ENCODE assay signal across 8 mouse cellular contexts in the genomic region with DNA sequence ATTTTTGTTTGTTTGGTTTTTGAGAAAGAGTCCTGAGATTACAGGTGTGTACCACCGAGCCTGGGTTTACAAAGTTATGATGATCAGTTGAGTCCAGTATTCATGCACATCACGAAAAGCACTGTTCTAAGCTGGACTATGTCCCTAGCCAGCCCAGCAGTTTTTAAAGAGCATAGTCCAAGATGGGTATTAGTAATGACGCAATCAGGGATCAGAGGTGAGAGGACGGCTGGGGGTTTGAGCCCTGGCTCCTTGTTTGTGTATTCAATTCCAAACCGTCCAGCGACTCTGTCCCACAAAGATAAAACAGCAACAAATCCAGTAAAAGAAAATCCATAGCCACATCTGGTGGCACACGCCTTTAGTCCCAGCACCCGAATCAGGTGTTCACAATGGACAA. TPM values are rescaled to one million over a fixed set of nuclear protein-coding genes. Genes with fewer than 3 reads are reported as not detected.
DNase-seq lines count a peak whose midpoint lies in the region; ATAC-seq and TF ChIP-seq lines count a peak whose summit lies in the region.

No protein-coding gene starts in this region.

- peaks cover 7% of the 10 kb centered on the region for H3K36me3 ChIP-seq in heart, embryonic 11.5 days (ENCODE audit: control insufficient read depth, insufficient read depth, low read length)
- H3K36me3 ChIP-seq in CH12.LX (replicated peaks in 1 of 2; ENCODE audit: control insufficient read depth in 1 of 2, insufficient read depth in 1 of 2, low read length in 1 of 2): peaks cover 10 to 26% of the 10 kb centered on the region in 2 experiments
- H3K36me3 ChIP-seq in intestine, embryonic 14.5 days (ENCODE audit: control insufficient read depth, insufficient read depth, low read length): peaks cover 10% of the 10 kb centered on the region
- H3K36me3 ChIP-seq in liver, embryonic 13.5 days: peaks cover 17% of the 10 kb centered on the region

- DNase-seq in heart, postnatal 4 days: no peak
- DNase-seq in CH12.LX (ENCODE audit: extremely low read depth): no peak
- DNase-seq in intestine, embryonic 14.5 days (ENCODE audit: low spot score): no peak
- DNase-seq in liver, embryonic 13.5 days: no peak
- DNase-seq in adrenal gland, postnatal 36 days: no peak
- DNase-seq in layer of hippocampus, adult 11-12 months (ENCODE audit: low spot score): no peak

- in situ Hi-C loops in CH12.LX (cut with MboI; ENCODE audit: low pct_ligation_motif_present, low pct_unique_long_range_greater_than_20kb, low sequenced_read_pairs): loop anchor here (5.0 kb wide), 1 partner anchor 44 kb away; the partner anchor contains the start of gene Trim65

- H3K9ac ChIP-seq in heart, embryonic 11.5 days (ENCODE audit: low read depth, low read length): no peak overlapping the region
- H3K9ac ChIP-seq in CH12.LX (ENCODE audit: insufficient read depth, low read depth): peak overlapping the region; percentile 58; the same call in 1 of the 2 replicates
- H3K9ac ChIP-seq in intestine, embryonic 14.5 days (ENCODE audit: low read length): no peak overlapping the region
- H3K9ac ChIP-seq in liver, embryonic 13.5 days: peak overlapping the region; percentile 26; the same call in 1 of the 2 replicates

- H3K4me3 ChIP-seq in heart, embryonic 11.5 days (ENCODE audit: low read depth, low read length): no peak overlapping the region
- peak overlapping the region in 2 of 3 experiments; percentile 63 to 96 for H3K4me3 ChIP-seq in CH12.LX (replicated peaks in 1 of 3; ENCODE audit: low read depth in 2 of 3, low read length in 2 of 3, poor library complexity in 1 of 3)
- no peak overlapping the region for H3K4me3 ChIP-seq in intestine, embryonic 14.5 days (ENCODE audit: low read depth, low read length)
- peak overlapping the region; percentile 68; the same call in 1 of the 2 replicates for H3K4me3 ChIP-seq in liver, embryonic 13.5 days (replicated peaks)

- WGBS in heart, embryonic 11.5 days (ENCODE audit: insufficient replicate concordance): 78% methylated on average over 8 of the region's 8 CpGs
- 80% methylated on average over 8 of the region's 8 CpGs for WGBS in intestine, embryonic 14.5 days
- WGBS in liver, embryonic 13.5 days (ENCODE audit: insufficient replicate concordance): 38% methylated on average over 8 of the region's 8 CpGs

- no peak for TF ChIP-seq RAD21 in CH12.LX (IDR thresholded peaks at IDR 0.05; ENCODE audit: low read depth, low read length)

- H3K27ac ChIP-seq in heart, embryonic 11.5 days (ENCODE audit: low read depth, low read length): peak overlapping the region; percentile 57
- no peak overlapping the region for H3K27ac ChIP-seq in CH12.LX (ENCODE audit: insufficient read depth, low read depth)
- no peak overlapping the region for H3K27ac ChIP-seq in intestine, embryonic 14.5 days (ENCODE audit: low read depth)
- peak overlapping the region; percentile 79 for H3K27ac ChIP-seq in liver, embryonic 13.5 days

- peaks cover 16% of the 10 kb centered on the region for H3K79me2 ChIP-seq in CH12.LX (replicated peaks; ENCODE audit: control insufficient read depth, extremely low read depth, insufficient read depth, poor library complexity, severe bottlenecking)

- no peak for TF ChIP-seq POLR2A in CH12.LX (IDR thresholded peaks at IDR 0.05; ENCODE audit: low read depth, low read length)

- H3K9me3 ChIP-seq in heart, embryonic 11.5 days (replicated peaks; ENCODE audit: control insufficient read depth, low read length): no peaks in the 10 kb centered on the region
- H3K9me3 ChIP-seq in CH12.LX (replicated peaks; ENCODE audit: low read length): no peaks in the 10 kb centered on the region
- H3K9me3 ChIP-seq in intestine, embryonic 14.5 days (ENCODE audit: control insufficient read depth, low read length): no peaks in the 10 kb centered on the region
- no peaks in the 10 kb centered on the region for H3K9me3 ChIP-seq in liver, embryonic 13.5 days (replicated peaks)

- H3K4me1 ChIP-seq in heart, embryonic 11.5 days (ENCODE audit: control insufficient read depth, insufficient read depth, low read length): peaks cover 7% of the 10 kb centered on the region; the same call in 1 of the 2 replicates
- peaks cover 3 to 35% of the 10 kb centered on the region in 2 experiments for H3K4me1 ChIP-seq in CH12.LX (ENCODE audit: control insufficient read depth in 1 of 2, insufficient read depth in 2 of 2)
- peaks cover 13% of the 10 kb centered on the region for H3K4me1 ChIP-seq in intestine, embryonic 14.5 days (replicated peaks; ENCODE audit: control insufficient read depth, insufficient read depth, low read length)
- peaks cover 53% of the 10 kb centered on the region for H3K4me1 ChIP-seq in liver, embryonic 13.5 days (replicated peaks)

- TF ChIP-seq CTCF in CH12.LX (conservative IDR thresholded peaks at IDR 0.05 in 1 of 2, IDR thresholded peaks at IDR 0.05 in 1 of 2; ENCODE audit: low read depth in 2 of 2, low read length in 2 of 2): no peak

- H3K27me3 ChIP-seq in heart, embryonic 11.5 days (ENCODE audit: control insufficient read depth, insufficient read depth, low read length): no peaks in the 10 kb centered on the region
- no peaks in the 10 kb centered on the region for H3K27me3 ChIP-seq in CH12.LX (replicated peaks)
- H3K27me3 ChIP-seq in intestine, embryonic 14.5 days (replicated peaks; ENCODE audit: control insufficient read depth, insufficient read depth, low read length): no peaks in the 10 kb centered on the region
- H3K27me3 ChIP-seq in liver, embryonic 13.5 days: no peaks in the 10 kb centered on the region

- dilution Hi-C loops in CH12.LX (cut with MboI; ENCODE audit: extremely low pct_ligation_motif_present, extremely low pct_unique_long_range_greater_than_20kb, low sequenced_read_pairs): no loop called here

- no peak for TF ChIP-seq EP300 in CH12.LX (IDR thresholded peaks at IDR 0.05; ENCODE audit: low read length)

- ATAC-seq in heart, embryonic 11.5 days (replicated peaks; ENCODE audit: insufficient number of reproducible peaks, low FRiP score, low TSS enrichment): no peak
- no peak for ATAC-seq in intestine, embryonic 14.5 days (replicated peaks; ENCODE audit: low FRiP score, low TSS enrichment, low read depth)
- no peak for ATAC-seq in liver, embryonic 13.5 days (ENCODE audit: low read depth)
- ATAC-seq in inflammation-experienced regulatory T-cells, adult 6 months: no peak

- H3K4me2 ChIP-seq in heart, embryonic 11.5 days: peak overlapping the region; percentile 66
- H3K4me2 ChIP-seq in CH12.LX (ENCODE audit: insufficient read depth, low read depth, poor library complexity, severe bottlenecking): peak overlapping the region; percentile 86
- H3K4me2 ChIP-seq in intestine, embryonic 14.5 days (ENCODE audit: low read length): peak overlapping the region; percentile 65
- peak overlapping the region; percentile 76 for H3K4me2 ChIP-seq in liver, embryonic 13.5 days

RNA-seq across cellular contexts. Expression of gene Wbp2, which starts 1.4 kb away (rescaled TPM):
- polyA plus RNA-seq in heart, embryonic 11.5 days (2014; fragmentation: Nextera tagmentation; extraction: Ambion mirVana): 129 and 144 TPM in 2 replicates
- 100 to 1,000 TPM; 107 TPM for total RNA-seq in heart, postnatal 4 days (2021)
- 27.1 and 30.7 TPM in 2 replicates for total RNA-seq in CH12.LX (2012; rRNA removed)
- 14.0 and 15.2 TPM in 2 replicates for total RNA-seq in CH12.LX (2014; rRNA removed)
- polyA plus RNA-seq in CH12.LX (2012; ENCODE audit: insufficient read length, low read depth): 70.8 and 97.1 TPM in 2 replicates
- polyA plus RNA-seq in intestine, embryonic 14.5 days (2014; fragmentation: Nextera tagmentation; extraction: Ambion mirVana): 78.0 and 85.0 TPM in 2 replicates
- polyA plus RNA-seq in liver, embryonic 13.5 days (2015; fragmentation: Nextera tagmentation; extraction: Ambion mirVana): 58.9 and 81.2 TPM in 2 replicates
- 100 to 1,000 TPM; 157 to 178 TPM for total RNA-seq in adrenal gland, postnatal 36 days (2021)
- 100 to 1,000 TPM; 153 to 156 (median 154) TPM for polyA plus RNA-seq in inflammation-experienced regulatory T-cells, adult 6 months (2017; shearing (Covaris generic))

RNA-seq across cellular contexts. Expression of gene Unc13d, which starts 10.4 kb away (rescaled TPM):
- 2.3 and 2.6 TPM in 2 replicates for polyA plus RNA-seq in heart, embryonic 11.5 days (2014; fragmentation: Nextera tagmentation; extraction: Ambion mirVana)
- under 1 TPM; 0.88 to 0.95 TPM for total RNA-seq in heart, postnatal 4 days (2021)
- total RNA-seq in CH12.LX (2012; rRNA removed) (12.2 and 14.0 TPM in 2 replicates), CH12.LX (2014; rRNA removed) (8.9 and 9.6 TPM in 2 replicates)
- polyA plus RNA-seq in CH12.LX (2012; ENCODE audit: insufficient read length, low read depth): 15.7 and 16.8 TPM in 2 replicates
- polyA plus RNA-seq in intestine, embryonic 14.5 days (2014; fragmentation: Nextera tagmentation; extraction: Ambion mirVana): 2.6 and 3.5 TPM in 2 replicates
- 31.6 and 32.7 TPM in 2 replicates for polyA plus RNA-seq in liver, embryonic 13.5 days (2015; fragmentation: Nextera tagmentation; extraction: Ambion mirVana)
- total RNA-seq in adrenal gland, postnatal 36 days (2021): under 1 TPM; 0.49 to 0.66 TPM
- polyA plus RNA-seq in inflammation-experienced regulatory T-cells, adult 6 months (2017; shearing (Covaris generic)): 100 to 1,000 TPM in 1 of 3 experiments, 10 to 100 TPM in 2; 80.1 to 128 (median 81.9) TPM

RNA-seq across cellular contexts. Expression of gene Trim47, which starts 38.8 kb away (rescaled TPM):
- polyA plus RNA-seq in heart, embryonic 11.5 days (2014; fragmentation: Nextera tagmentation; extraction: Ambion mirVana): 38.3 and 40.2 TPM in 2 replicates
- total RNA-seq in heart, postnatal 4 days (2021): 10 to 100 TPM; 47.1 to 50.9 TPM
- total RNA-seq in CH12.LX (2012; rRNA removed): 0.21 and 0.38 TPM in 2 replicates
- total RNA-seq in CH12.LX (2014; rRNA removed): 0.21 TPM in 1 of 2 replicates, not detected in the other
- polyA plus RNA-seq in CH12.LX (2012; ENCODE audit: insufficient read length, low read depth): 0.50 TPM in 1 of 2 replicates, not detected in the other
- 10.8 and 13.1 TPM in 2 replicates for polyA plus RNA-seq in intestine, embryonic 14.5 days (2014; fragmentation: Nextera tagmentation; extraction: Ambion mirVana)
- 3.7 and 4.0 TPM in 2 replicates for polyA plus RNA-seq in liver, embryonic 13.5 days (2015; fragmentation: Nextera tagmentation; extraction: Ambion mirVana)
- 10 to 100 TPM; 14.7 to 23.0 TPM for total RNA-seq in adrenal gland, postnatal 36 days (2021)
- polyA plus RNA-seq in inflammation-experienced regulatory T-cells, adult 6 months (2017; shearing (Covaris generic)): under 1 TPM in 1 of 3 experiments, not detected in 2; 0.39 TPM

RNA-seq across cellular contexts. Expression of gene Trim65, which starts 42.7 kb away (rescaled TPM):
- polyA plus RNA-seq in heart, embryonic 11.5 days (2014; fragmentation: Nextera tagmentation; extraction: Ambion mirVana): 3.9 and 4.5 TPM in 2 replicates
- total RNA-seq in heart, postnatal 4 days (2021): 1 to 10 TPM; 4.3 to 4.8 TPM
- total RNA-seq in CH12.LX (2012; rRNA removed) (2.0 and 2.8 TPM in 2 replicates), CH12.LX (2014; rRNA removed) (0.66 and 0.81 TPM in 2 replicates)
- polyA plus RNA-seq in CH12.LX (2012; ENCODE audit: insufficient read length, low read depth): 1.1 and 1.4 TPM in 2 replicates
- polyA plus RNA-seq in intestine, embryonic 14.5 days (2014; fragmentation: Nextera tagmentation; extraction: Ambion mirVana): 5.3 and 5.5 TPM in 2 replicates
- polyA plus RNA-seq in liver, embryonic 13.5 days (2015; fragmentation: Nextera tagmentation; extraction: Ambion mirVana): 1.1 and 1.4 TPM in 2 replicates
- total RNA-seq in adrenal gland, postnatal 36 days (2021): 10 to 100 TPM in 1 of 2 experiments, 1 to 10 TPM in 1; 9.3 to 11.7 TPM
- 10 to 100 TPM in 2 of 3 experiments, 1 to 10 TPM in 1; 9.5 to 13.3 (median 11.4) TPM for polyA plus RNA-seq in inflammation-experienced regulatory T-cells, adult 6 months (2017; shearing (Covaris generic))

RNA-seq across cellular contexts. Expression of gene Mrpl38, which starts 50.5 kb away (rescaled TPM):
- 109 and 116 TPM in 2 replicates for polyA plus RNA-seq in heart, embryonic 11.5 days (2014; fragmentation: Nextera tagmentation; extraction: Ambion mirVana)
- total RNA-seq in heart, postnatal 4 days (2021): 10 to 100 TPM; 52.5 to 55.3 TPM
- total RNA-seq in CH12.LX (2012; rRNA removed): 157 and 159 TPM in 2 replicates
- total RNA-seq in CH12.LX (2014; rRNA removed): 95.6 and 109 TPM in 2 replicates
- 171 and 188 TPM in 2 replicates for polyA plus RNA-seq in CH12.LX (2012; ENCODE audit: insufficient read length, low read depth)
- 111 and 113 TPM in 2 replicates for polyA plus RNA-seq in intestine, embryonic 14.5 days (2014; fragmentation: Nextera tagmentation; extraction: Ambion mirVana)
- 66.6 and 70.9 TPM in 2 replicates for polyA plus RNA-seq in liver, embryonic 13.5 days (2015; fragmentation: Nextera tagmentation; extraction: Ambion mirVana)
- total RNA-seq in adrenal gland, postnatal 36 days (2021): 100 to 1,000 TPM in 1 of 2 experiments, 10 to 100 TPM in 1; 95.9 to 107 TPM
- polyA plus RNA-seq in inflammation-experienced regulatory T-cells, adult 6 months (2017; shearing (Covaris generic)): 10 to 100 TPM; 14.3 to 30.6 (median 28.0) TPM

Comparison
In these comparisons a context has a peak if more than half of its experiments do, and no peak if none do; other contexts are left out.
1. H3K27ac ChIP-seq: peak in heart, embryonic 11.5 days (single experiment) and liver, embryonic 13.5 days (single experiment); none in CH12.LX (single experiment) and intestine, embryonic 14.5 days (single experiment).
2. H3K4me3 ChIP-seq: peak in CH12.LX (2 of 3) and liver, embryonic 13.5 days (single experiment); none in heart, embryonic 11.5 days (single experiment) and intestine, embryonic 14.5 days (single experiment).
3. H3K9ac ChIP-seq: peak in CH12.LX (single experiment) and liver, embryonic 13.5 days (single experiment); none in heart, embryonic 11.5 days (single experiment) and intestine, embryonic 14.5 days (single experiment).
4. Peak in every context shown above with its lines, with median percentiles within 50 percentile points of each other: H3K4me2 ChIP-seq.